Mouse (Mus musculus): ENCODE data around the gene Zfp335. TPM values are rescaled to one million over a fixed set of nuclear protein-coding genes. Genes with fewer than 3 reads are reported as not detected.
"Not testable (repeated sequence)": the region's sequence is repeated elsewhere in the genome, so short reads cannot be mapped to it uniquely, and the experiment has no call there.

The Zfp335 gene
- polyA plus RNA-seq, 1 experiment from 2014 or later: 5.9 TPM

DNA sequence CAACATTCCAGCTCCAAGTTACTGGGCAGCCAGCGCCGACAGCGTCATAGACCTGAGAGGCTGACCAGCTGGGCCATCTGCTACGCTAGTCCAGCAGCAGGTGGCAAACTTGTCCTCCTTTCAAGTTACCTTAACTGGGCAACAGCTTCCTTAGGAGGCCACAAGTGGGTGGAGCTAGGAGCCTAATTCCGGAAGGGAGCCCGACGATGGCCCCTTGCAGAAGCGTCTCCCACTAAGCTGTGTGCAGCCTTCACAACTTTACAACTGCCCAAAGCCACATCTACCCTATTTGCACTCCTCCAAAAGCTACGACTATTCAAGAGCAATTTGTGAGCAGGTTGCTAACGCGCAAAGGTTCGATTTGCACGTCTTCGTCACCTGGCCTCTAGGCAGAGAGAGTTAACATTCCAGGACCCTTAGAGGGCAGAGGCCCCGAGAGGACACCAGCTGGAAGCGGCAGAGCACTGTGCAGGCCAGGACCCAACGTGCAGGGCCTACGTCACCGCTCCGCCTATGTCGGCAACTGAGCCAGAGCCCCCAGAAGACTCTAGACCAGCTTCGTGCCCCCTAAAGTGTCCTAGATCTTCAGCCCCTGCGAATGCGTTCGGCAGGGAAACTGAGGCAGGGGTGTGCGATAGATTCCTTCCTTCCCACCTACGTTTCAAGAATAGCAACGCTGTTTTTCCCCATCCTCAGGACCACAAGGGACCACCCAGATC, 32.9 kb downstream of the Zfp335 start:
- H3K27ac ChIP-seq: peak overlapping the region; percentile 100
- H3K9me3 ChIP-seq (replicated peaks): no peaks in the 10 kb centered on the region
- H3K9ac ChIP-seq: peak overlapping the region; percentile 100
- no peaks in the 10 kb centered on the region for H3K27me3 ChIP-seq
- H3K4me1 ChIP-seq (replicated peaks): peaks cover 40% of the 10 kb centered on the region
- peak overlapping the region; percentile 81 for H3K4me2 ChIP-seq
- H3K4me3 ChIP-seq: peak overlapping the region; percentile 96
- 1% methylated on average over 28 of the region's 28 CpGs for WGBS
- ATAC-seq (replicated peaks; ENCODE audit: insufficient number of reproducible peaks, insufficient read depth, low FRiP score, low read depth): peak; percentile 59
- peaks cover 7% of the 10 kb centered on the region; the same call in 1 of the 2 replicates for H3K36me3 ChIP-seq

DNA sequence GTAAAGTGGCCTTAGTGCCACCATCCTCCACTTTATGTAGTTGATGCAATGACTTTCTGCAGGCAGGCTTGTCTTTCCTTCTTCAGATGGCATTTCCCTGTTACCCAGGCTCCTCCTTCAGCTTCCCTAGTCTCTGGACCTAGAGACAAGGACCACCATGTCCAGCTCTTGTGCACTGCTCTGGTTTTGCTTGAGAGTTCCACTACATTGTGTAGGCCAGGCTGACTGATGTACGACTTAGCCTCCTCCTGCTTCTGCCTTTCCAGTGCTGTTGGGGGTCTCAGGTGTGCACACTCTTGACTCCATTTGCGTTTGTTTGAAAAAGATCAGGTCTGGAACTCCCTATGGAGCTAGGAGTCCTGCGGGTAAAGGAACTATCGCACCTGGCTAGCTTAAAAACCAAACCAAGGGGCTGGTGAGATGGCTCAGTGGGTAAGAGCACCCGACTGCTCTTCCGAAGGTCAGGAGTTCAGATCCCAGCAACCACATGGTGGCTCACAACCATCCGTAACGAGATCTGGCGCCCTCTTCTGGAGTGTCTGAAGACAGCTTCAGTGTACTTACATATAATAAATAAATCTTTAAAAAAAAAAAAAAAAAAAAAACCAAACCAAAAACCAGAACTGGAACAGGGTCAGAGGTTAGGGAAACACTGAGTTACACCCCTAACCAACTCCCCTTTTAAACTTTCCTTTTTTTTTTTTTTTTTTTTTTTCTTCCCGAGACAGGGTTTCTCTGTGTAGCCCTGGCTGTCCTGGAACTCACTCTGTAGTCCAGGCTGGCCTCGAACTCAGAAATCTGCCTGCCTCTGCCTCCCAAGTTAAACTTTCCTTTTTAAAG, 34.0 kb downstream of the Zfp335 start:
- ATAC-seq (replicated peaks; ENCODE audit: insufficient number of reproducible peaks, insufficient read depth, low FRiP score, low read depth); H3K27me3 ChIP-seq; H3K9ac ChIP-seq; H3K36me3 ChIP-seq; H3K9me3 ChIP-seq (replicated peaks): not testable (repeated sequence)
- peaks cover 40% of the 10 kb centered on the region for H3K4me1 ChIP-seq (replicated peaks)
- 71% methylated on average over 11 of the region's 11 CpGs for WGBS
- H3K4me2 ChIP-seq: peak overlapping the region; percentile 81
- H3K4me3 ChIP-seq: peak overlapping the region; percentile 96
- H3K27ac ChIP-seq: peak overlapping the region; percentile 100

GRCm38 (mm10) chr2:164875648-164876047, 35.9 kb downstream of the Zfp335 start:
- 42% methylated on average over 2 of the region's 2 CpGs for WGBS
- not testable (repeated sequence) for H3K4me2 ChIP-seq; H3K9me3 ChIP-seq (replicated peaks)

DNA sequence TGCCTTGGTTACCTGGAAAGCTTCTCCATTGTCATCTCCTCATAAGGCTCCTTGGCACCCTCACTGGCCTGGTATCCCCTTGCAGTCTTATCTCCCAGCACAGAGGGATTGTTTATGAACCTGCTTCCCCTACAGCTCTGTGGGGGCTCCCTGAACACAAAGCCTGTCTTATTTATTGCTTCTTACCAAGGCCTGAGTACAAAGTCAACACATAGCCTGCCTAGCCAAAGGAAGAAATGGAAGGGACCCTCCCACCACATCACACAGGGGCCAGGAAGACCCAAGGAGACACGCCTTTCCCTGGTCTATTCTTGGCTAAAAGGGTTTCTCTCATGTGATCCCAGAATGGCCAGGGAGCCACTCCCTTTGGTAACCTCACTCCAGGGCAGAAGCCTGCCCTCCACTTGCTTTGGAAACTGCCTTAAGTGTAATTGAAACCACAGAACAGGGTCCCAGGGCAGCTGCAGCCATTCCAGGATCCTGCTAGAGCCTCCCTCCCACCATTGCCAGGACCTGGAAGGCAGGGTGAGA, 37.3 kb downstream of the Zfp335 start:
- ATAC-seq (replicated peaks; ENCODE audit: insufficient number of reproducible peaks, insufficient read depth, low FRiP score, low read depth): peak; percentile 25; the same call in 1 of the 2 replicates
- H3K9ac ChIP-seq: peak overlapping the region; percentile 28; the same call in 1 of the 2 replicates
- no peaks in the 10 kb centered on the region for H3K27me3 ChIP-seq
- peak overlapping the region; percentile 87 for H3K27ac ChIP-seq
- 0 out of 2 replicates have a peak, but pooled peaks cover 3% of the 10 kb centered on the region for H3K36me3 ChIP-seq
- H3K9me3 ChIP-seq (replicated peaks): no peaks in the 10 kb centered on the region
- WGBS: 9% methylated on average over 1 of the region's 1 CpGs
- no peak overlapping the region for H3K4me2 ChIP-seq
- no peak overlapping the region for H3K4me3 ChIP-seq
- peaks cover 29% of the 10 kb centered on the region for H3K4me1 ChIP-seq (replicated peaks)

More at GRCm38 (mm10) chr2:164875648-164876047, 35.9 kb downstream of the Zfp335 start:
- H3K27me3 ChIP-seq; H3K27ac ChIP-seq; ATAC-seq (replicated peaks; ENCODE audit: insufficient number of reproducible peaks, insufficient read depth, low FRiP score, low read depth); H3K4me3 ChIP-seq; H3K9ac ChIP-seq; H3K36me3 ChIP-seq: not testable (repeated sequence)
- H3K4me1 ChIP-seq (replicated peaks): peaks cover 35% of the 10 kb centered on the region

GRCm38 (mm10) chr2:164873621-164874020, 37.9 kb downstream of the Zfp335 start:
- H3K9ac ChIP-seq: no peak overlapping the region

DNA sequence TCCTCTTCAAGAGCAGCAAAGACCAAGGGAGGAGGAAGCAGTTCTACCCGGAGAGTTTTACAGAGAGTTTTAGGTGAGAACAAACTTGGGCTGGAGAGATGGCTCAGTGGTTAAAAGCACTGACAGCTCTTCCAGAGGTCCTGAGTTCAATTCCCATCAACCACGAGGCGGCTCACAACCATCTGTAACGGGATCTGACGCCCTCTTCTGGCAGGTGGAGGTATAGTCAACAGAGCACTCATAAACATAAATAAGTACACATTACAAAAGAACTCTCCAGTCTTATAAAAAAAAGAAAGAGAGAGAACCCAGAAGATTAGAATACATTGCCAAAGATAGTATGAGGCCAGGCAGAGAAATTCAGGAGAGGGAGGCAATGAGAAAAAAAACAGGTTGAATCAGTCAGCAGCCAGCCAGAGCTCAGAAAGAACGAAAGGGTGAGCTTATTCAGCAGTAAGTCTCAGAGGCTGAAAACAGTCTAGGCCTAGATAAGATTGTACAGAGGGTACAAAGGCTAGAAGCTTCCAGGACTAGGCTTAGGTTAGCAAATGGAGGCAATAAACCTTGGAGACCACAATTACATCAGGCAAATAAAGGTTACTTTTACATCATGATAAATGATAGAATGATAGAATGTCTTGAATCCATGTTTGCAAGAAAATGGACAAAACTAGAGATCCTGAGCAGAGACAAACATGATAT, 39.8 kb downstream of the Zfp335 start:
- no peaks in the 10 kb centered on the region for H3K27me3 ChIP-seq
- WGBS: 47% methylated on average over 6 of the region's 6 CpGs
- H3K27ac ChIP-seq: no peak overlapping the region
- ATAC-seq (replicated peaks; ENCODE audit: insufficient number of reproducible peaks, insufficient read depth, low FRiP score, low read depth): no peak
- no peaks in the 10 kb centered on the region for H3K36me3 ChIP-seq
- H3K4me2 ChIP-seq: no peak overlapping the region
- H3K4me3 ChIP-seq: no peak overlapping the region
- H3K9ac ChIP-seq: no peak overlapping the region
- peaks cover 25% of the 10 kb centered on the region for H3K4me1 ChIP-seq (replicated peaks)
- H3K9me3 ChIP-seq (replicated peaks): no peaks in the 10 kb centered on the region

More at GRCm38 (mm10) chr2:164873621-164874020, 37.9 kb downstream of the Zfp335 start:
- no peak overlapping the region for H3K4me2 ChIP-seq
- H3K4me1 ChIP-seq (replicated peaks): peaks cover 29% of the 10 kb centered on the region
- H3K4me3 ChIP-seq: no peak overlapping the region
- H3K27me3 ChIP-seq: no peaks in the 10 kb centered on the region
- no peak for ATAC-seq (replicated peaks; ENCODE audit: insufficient number of reproducible peaks, insufficient read depth, low FRiP score, low read depth)
- 51% methylated on average over 3 of the region's 3 CpGs for WGBS
- H3K36me3 ChIP-seq: 0 out of 2 replicates have a peak, but pooled peaks cover 3% of the 10 kb centered on the region
- no peaks in the 10 kb centered on the region for H3K9me3 ChIP-seq (replicated peaks)
- H3K27ac ChIP-seq: peak overlapping the region; percentile 87

GRCm38 (mm10) chr2:164868491-164868890, 43.1 kb downstream of the Zfp335 start:
- H3K9ac ChIP-seq: no peak overlapping the region
- peaks cover 15% of the 10 kb centered on the region for H3K4me1 ChIP-seq (replicated peaks)
- H3K4me3 ChIP-seq: no peak overlapping the region
- 71% methylated on average over 7 of the region's 7 CpGs for WGBS
- 0 out of 2 replicates have a peak overlapping the region, but pooled peaks have one; percentile 95 for H3K27ac ChIP-seq
- H3K27me3 ChIP-seq: no peaks in the 10 kb centered on the region
- H3K9me3 ChIP-seq (replicated peaks): no peaks in the 10 kb centered on the region
- H3K4me2 ChIP-seq: no peak overlapping the region
- ATAC-seq (replicated peaks; ENCODE audit: insufficient number of reproducible peaks, insufficient read depth, low FRiP score, low read depth): no peak
- no peaks in the 10 kb centered on the region for H3K36me3 ChIP-seq

- Histone ChIP-seq H3K9ac (no peak overlapping the region), H3K4me2 (no peak overlapping the region), H3K4me3 (no peak overlapping the region), H3K9me3 (replicated peaks) (no peaks in the 10 kb centered on the region), H3K27me3 (no peaks in the 10 kb centered on the region), H3K36me3 (no peaks in the 10 kb centered on the region), H3K27ac (peak overlapping the region; percentile 95), H3K4me1 (replicated peaks) (peaks cover 16% of the 10 kb centered on the region)
- ATAC-seq (replicated peaks; ENCODE audit: insufficient number of reproducible peaks, insufficient read depth, low FRiP score, low read depth): no peak
- WGBS: 89% methylated on average over 7 of the region's 7 CpGs
Observed at GRCm38 (mm10) chr2:164867566-164867965, 44.0 kb downstream of the Zfp335 start.

- H3K27ac ChIP-seq: peak overlapping the region; percentile 95
- peak; percentile 94 for ATAC-seq (replicated peaks; ENCODE audit: insufficient number of reproducible peaks, insufficient read depth, low FRiP score, low read depth)
- peak overlapping the region; percentile 14 for H3K4me2 ChIP-seq
- WGBS: 16% methylated on average over 16 of the region's 16 CpGs
- H3K4me3 ChIP-seq: no peak overlapping the region
- no peaks in the 10 kb centered on the region for H3K9me3 ChIP-seq (replicated peaks)
- H3K4me1 ChIP-seq (replicated peaks): peaks cover 22% of the 10 kb centered on the region
- no peaks in the 10 kb centered on the region for H3K36me3 ChIP-seq
- no peaks in the 10 kb centered on the region for H3K27me3 ChIP-seq
- 0 out of 2 replicates have a peak overlapping the region, but pooled peaks have one; percentile 25 for H3K9ac ChIP-seq
Observed at GRCm38 (mm10) chr2:164866741-164867551, 44.6 kb downstream of the Zfp335 start.

DNA sequence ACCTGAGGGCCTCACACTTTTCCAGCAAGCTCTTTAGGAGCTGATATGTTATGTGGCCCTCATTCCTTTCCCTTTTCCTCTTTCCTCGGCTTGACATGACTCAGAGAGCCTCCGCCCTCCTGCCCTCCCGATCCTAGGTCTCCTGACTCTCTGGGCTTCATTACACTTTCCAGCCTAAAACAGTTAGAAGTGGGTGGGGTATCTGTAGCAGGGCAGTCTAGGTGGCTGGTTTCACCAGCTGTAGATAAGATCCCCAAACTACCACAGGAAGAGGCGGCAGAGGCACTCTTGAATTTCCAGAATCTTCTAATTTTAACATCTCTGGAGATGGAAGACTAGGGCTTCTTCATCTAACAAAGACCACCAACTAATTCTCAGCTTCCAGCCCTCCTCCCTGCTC, 47.0 kb downstream of the Zfp335 start:
- Histone ChIP-seq H3K9me3 (replicated peaks) (no peaks in the 10 kb centered on the region), H3K27ac (no peak overlapping the region), H3K36me3 (no peaks in the 10 kb centered on the region), H3K4me1 (replicated peaks) (peaks cover 34% of the 10 kb centered on the region), H3K27me3 (no peaks in the 10 kb centered on the region), H3K4me2 (no peak overlapping the region), H3K9ac (no peak overlapping the region), H3K4me3 (no peak overlapping the region)
- 56% methylated on average over 4 of the region's 4 CpGs for WGBS
- no peak for ATAC-seq (replicated peaks; ENCODE audit: insufficient number of reproducible peaks, insufficient read depth, low FRiP score, low read depth)
